Mouse (Mus musculus) heart, embryonic 14.5 days (tissue): ENCODE data around the gene Rufy1. TPM values are rescaled to one million over a fixed set of nuclear protein-coding genes. Genes with fewer than 3 reads are reported as not detected.

Experiments used
- ATAC-seq: fragments of 200-750 bp; cut with Nextera tagmentation; 2 replicates; pipeline ENCODE4 v1.8.0; 2017; ENCODE audit warnings: low read depth, moderate TSS enrichment; ENCODE audit not compliant: insufficient number of reproducible peaks, insufficient read depth, low FRiP score
- H3K27ac ChIP-seq, 2 experiments: fragments of 200-500 bp in 1 of 2; fragments of 300-500 bp in 1 of 2; sonication (generic) in 1 of 2; replicated peaks in 1 of 2; 2 replicates each; pipeline ENCODE4 v1.5.1; 2012 to 2014; ENCODE audit warnings: low read depth in 2 of 2, low read length in 2 of 2, control low read depth in 1 of 2, mild to moderate bottlenecking in 1 of 2, mixed read lengths in 1 of 2; ENCODE audit not compliant: control insufficient read depth in 1 of 2, insufficient read depth in 1 of 2
- H3K27me3 ChIP-seq: fragments of 300-500 bp; sonication (generic); 2 replicates; pipeline ENCODE4 v1.6.1; 2014; ENCODE audit warnings: mild to moderate bottlenecking, low read length, control low read depth; ENCODE audit not compliant: control insufficient read depth, insufficient read depth
- H3K36me3 ChIP-seq: fragments of 300-500 bp; sonication (generic); 2 replicates; pipeline ENCODE4 v1.6.1; 2014; ENCODE audit warnings: mild to moderate bottlenecking, control low read depth, low read length, mixed read lengths; ENCODE audit not compliant: control insufficient read depth, insufficient read depth
- H3K4me1 ChIP-seq, 2 experiments: fragments of 200-500 bp in 1 of 2; fragments of 300-500 bp in 1 of 2; sonication (generic) in 1 of 2; 2 replicates each; pipeline ENCODE4 v1.6.1; 2012 to 2014; ENCODE audit warnings: low read length in 2 of 2, control low read depth in 1 of 2, mixed read lengths in 1 of 2; ENCODE audit not compliant: control insufficient read depth in 2 of 2, insufficient read depth in 2 of 2
- H3K4me2 ChIP-seq: fragments of 300-500 bp; sonication (generic); 2 replicates; pipeline ENCODE4 v1.6.1; 2014; ENCODE audit warnings: mild to moderate bottlenecking, low read length
- H3K4me3 ChIP-seq, 2 experiments: fragments of 200-500 bp in 1 of 2; fragments of 300-500 bp in 1 of 2; sonication (generic) in 1 of 2; 2 replicates each; pipeline ENCODE4 v1.5.1; 2012 to 2014; ENCODE audit warnings: low read length in 2 of 2, mild to moderate bottlenecking in 2 of 2, control low read depth in 1 of 2, low read depth in 1 of 2, moderate library complexity in 1 of 2; ENCODE audit not compliant: control insufficient read depth in 1 of 2, insufficient read depth in 1 of 2
- H3K9ac ChIP-seq: fragments of 300-500 bp; sonication (generic); 2 replicates; pipeline ENCODE4 v1.6.1; 2014; ENCODE audit warnings: mild to moderate bottlenecking, low read length
- H3K9me3 ChIP-seq: fragments of 300-500 bp; sonication (generic); 2 replicates; pipeline ENCODE4 v1.6.1; 2016; ENCODE audit warnings: low read length, control low read depth; ENCODE audit not compliant: control insufficient read depth
- WGBS: fragments of 180-500 bp; shearing (Covaris S2); extraction: QIAGEN DNeasy Blood & Tissue Kit; methylation state at CpG from one replicate; pipeline ENCODE4 v1.1.7; 2014; 5-methylcytosine and 5-hydroxymethylcytosine counted together
- polyA plus RNA-seq: library from polyadenylated mRNA; unstranded; fragments of >200 nt; fragmentation: Nextera tagmentation; extraction: Ambion mirVana; gene quantifications from 2 replicates; pipeline ENCODE4 v1.2.1, GENCODE M21; 2014

Rufy1 gene
- polyA plus RNA-seq, 1 experiment from 2014 or later: 28.6 TPM

GRCm38 (mm10) chr11:50376911-50377891, 53.7 kb downstream of the Rufy1 start, which contains the start of gene Hnrnph1:
Gene Hnrnph1, plus strand, starts transcription at chr11:50376990.
- H3K9ac ChIP-seq: peak within 1 kb of the TSS; percentile 100
- H3K4me2 ChIP-seq: peak within 1 kb of the TSS; percentile 92
- no peaks in the 10 kb centered on the region for H3K27me3 ChIP-seq
- peak within 1 kb of the TSS; percentile 80 to 98 for H3K4me3 ChIP-seq
- H3K27ac ChIP-seq: peak within 1 kb of the TSS; percentile 99 to 100
- peak; percentile 89 for ATAC-seq
- H3K9me3 ChIP-seq: no peaks in the 10 kb centered on the region
- WGBS: under 1% methylated on average over 76 of the region's 76 CpGs
- peaks cover 32% of the 10 kb centered on the region for H3K36me3 ChIP-seq
- peaks cover 4 to 22% of the 10 kb centered on the region in 2 experiments for H3K4me1 ChIP-seq

DNA sequence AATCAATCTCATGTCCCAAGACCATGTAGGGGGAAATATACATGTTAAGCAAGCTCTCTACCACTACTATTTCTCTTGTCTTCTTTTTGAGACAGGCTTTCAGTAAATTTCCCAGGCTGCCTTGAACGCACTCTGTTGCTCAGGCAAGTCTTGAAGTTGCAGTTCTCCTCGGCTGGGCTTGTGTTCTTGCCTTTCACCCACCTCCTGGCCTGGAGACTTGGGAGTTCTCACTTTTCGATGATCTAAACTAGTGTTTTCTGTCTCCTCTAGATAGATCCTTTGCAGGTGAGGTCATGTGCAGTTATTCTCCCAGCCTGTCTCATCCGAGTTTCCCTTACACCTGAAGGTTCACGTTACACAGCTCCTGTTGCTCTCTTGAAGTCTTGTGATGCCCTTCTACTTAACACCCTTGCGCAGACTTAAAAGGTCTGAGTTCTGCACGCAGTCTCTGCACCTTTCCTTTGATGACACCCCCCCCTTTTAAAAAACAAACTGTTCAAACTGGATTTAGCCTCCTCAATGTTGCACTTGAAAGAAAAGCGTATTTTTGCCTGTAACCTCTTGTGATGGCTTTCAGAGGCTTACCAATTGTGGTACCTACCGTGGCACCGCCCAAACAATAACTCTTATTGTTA, 54.7 kb downstream of the Rufy1 start:
- H3K36me3 ChIP-seq: peaks cover 25% of the 10 kb centered on the region
- H3K27ac ChIP-seq: peak overlapping the region; percentile 99 to 100
- peaks cover 6 to 22% of the 10 kb centered on the region in 2 experiments for H3K4me1 ChIP-seq
- peak overlapping the region; percentile 80 to 98; a peak in 3 of 4 replicates for H3K4me3 ChIP-seq
- H3K4me2 ChIP-seq: peak overlapping the region; percentile 92
- H3K9ac ChIP-seq: peak overlapping the region; percentile 92
- no peaks in the 10 kb centered on the region for H3K9me3 ChIP-seq
- no peaks in the 10 kb centered on the region for H3K27me3 ChIP-seq
- ATAC-seq: no peak
- WGBS: 30% methylated on average over 10 of the region's 10 CpGs

GRCm38 (mm10) chr11:50375421-50375820, 55.5 kb downstream of the Rufy1 start:
- Histone ChIP-seq H3K9me3 (no peaks in the 10 kb centered on the region), H3K36me3 (peaks cover 21% of the 10 kb centered on the region), H3K4me3 (no peak overlapping the region), H3K4me2 (no peak overlapping the region), H3K27ac (no peak overlapping the region), H3K4me1 (peaks cover 8 to 22% of the 10 kb centered on the region in 2 experiments), H3K27me3 (no peaks in the 10 kb centered on the region), H3K9ac (no peak overlapping the region)
- no peak for ATAC-seq
- 81% methylated on average over 5 of the region's 5 CpGs for WGBS

GRCm38 (mm10) chr11:50374286-50375015, 56.5 kb downstream of the Rufy1 start:
- ATAC-seq: no peak
- no peak overlapping the region for H3K9ac ChIP-seq
- no peaks in the 10 kb centered on the region for H3K27me3 ChIP-seq
- no peak overlapping the region for H3K4me3 ChIP-seq
- H3K4me2 ChIP-seq: no peak overlapping the region
- 92% methylated on average over 13 of the region's 13 CpGs for WGBS
- H3K9me3 ChIP-seq: no peaks in the 10 kb centered on the region
- peaks cover 8 to 13% of the 10 kb centered on the region in 2 experiments for H3K4me1 ChIP-seq
- peaks cover 11% of the 10 kb centered on the region for H3K36me3 ChIP-seq
- no peak overlapping the region for H3K27ac ChIP-seq

GRCm38 (mm10) chr11:50373621-50374020, 57.3 kb downstream of the Rufy1 start:
- H3K36me3 ChIP-seq: peaks cover 3% of the 10 kb centered on the region; the same call in 1 of the 2 replicates
- no peak for ATAC-seq
- no peak overlapping the region for H3K9ac ChIP-seq
- peaks cover 8 to 9% of the 10 kb centered on the region in 2 experiments for H3K4me1 ChIP-seq
- no peak overlapping the region for H3K27ac ChIP-seq
- no peaks in the 10 kb centered on the region for H3K27me3 ChIP-seq
- H3K4me2 ChIP-seq: no peak overlapping the region
- H3K4me3 ChIP-seq: no peak overlapping the region
- WGBS: 89% methylated on average over 1 of the region's 1 CpGs
- no peaks in the 10 kb centered on the region for H3K9me3 ChIP-seq

- ATAC-seq: no peak
- no peaks in the 10 kb centered on the region for H3K9me3 ChIP-seq
- no peaks in the 10 kb centered on the region for H3K36me3 ChIP-seq
- H3K4me2 ChIP-seq: no peak overlapping the region
- no peaks in the 10 kb centered on the region for H3K27me3 ChIP-seq
- no peak overlapping the region for H3K27ac ChIP-seq
- H3K4me3 ChIP-seq: no peak overlapping the region
- H3K4me1 ChIP-seq: peaks cover 8 to 9% of the 10 kb centered on the region in 2 experiments
- no peak overlapping the region for H3K9ac ChIP-seq
These were observed 57.8 kb downstream of the Rufy1 start for GRCm38 (mm10) chr11:50373086-50373485.

DNA sequence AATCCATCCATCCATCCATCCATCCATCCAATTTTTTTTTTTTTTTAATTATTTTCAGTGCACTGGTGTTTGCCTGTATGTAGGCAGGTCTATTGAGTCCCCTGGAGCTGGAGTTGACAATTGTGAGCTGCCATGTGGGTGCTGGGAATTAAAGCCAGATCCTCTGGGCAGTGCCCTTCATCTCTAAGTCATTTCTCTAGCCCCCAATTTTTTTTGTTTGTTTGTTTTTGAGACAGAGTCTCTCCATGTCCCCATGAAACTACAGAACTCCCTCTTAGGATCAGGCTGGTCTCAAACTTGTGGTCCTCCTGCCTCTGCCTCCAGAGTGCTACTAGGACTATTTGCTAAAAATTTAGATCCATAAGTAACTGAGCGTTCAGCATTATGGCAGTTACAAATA, 59.0 kb downstream of the Rufy1 start:
- Histone ChIP-seq H3K36me3 (no peaks in the 10 kb centered on the region), H3K27ac (no peak overlapping the region), H3K9me3 (no peaks in the 10 kb centered on the region), H3K27me3 (no peaks in the 10 kb centered on the region), H3K4me1 (peaks cover 8 to 9% of the 10 kb centered on the region in 2 experiments), H3K4me2 (peak overlapping the region; percentile 76), H3K4me3 (no peak overlapping the region), H3K9ac (no peak overlapping the region)
- no peak for ATAC-seq
- 93% methylated on average over 1 of the region's 1 CpGs for WGBS
